Comparison of ENCODE assay signal across 23 mouse cellular contexts in genomic region chr14:14799861-14800260, GRCm38 (mm10). TPM values are rescaled to one million over a fixed set of nuclear protein-coding genes. Genes with fewer than 3 reads are reported as not detected.
"Had no signal": no experiment of that assay in that cellular context is flagged by ENCODE, and none has a peak within 500 bp of the region (broad histone marks: within the 10 kb centered on the region; RNA-seq: fewer than 3 reads in every experiment).

No protein-coding gene starts in this region.

- H3K36me3 ChIP-seq: liver, embryonic 12.5 days; liver, embryonic 15.5 days; stomach, embryonic 15.5 days had no signal

- H3K27me3 ChIP-seq: limb, embryonic 12.5 days; limb, embryonic 15.5 days; liver, embryonic 12.5 days; liver, embryonic 15.5 days; megakaryocyte, embryonic 14.5 days; neural tube, embryonic 12.5 days; neural tube, embryonic 15.5 days; stomach, embryonic 15.5 days had no signal

- H3K27ac ChIP-seq: limb, embryonic 12.5 days; limb, embryonic 15.5 days; liver, embryonic 12.5 days; liver, embryonic 15.5 days; midbrain, embryonic 10.5 days; neural tube, embryonic 12.5 days; neural tube, embryonic 15.5 days; stomach, embryonic 15.5 days had no signal

- ATAC-seq: intestine, embryonic 16.5 days; liver, embryonic 12.5 days had no signal

- H3K4me3 ChIP-seq: limb, embryonic 12.5 days; limb, embryonic 15.5 days; liver, embryonic 12.5 days; liver, embryonic 15.5 days; megakaryocyte, embryonic 14.5 days; midbrain, embryonic 10.5 days; neural tube, embryonic 12.5 days; neural tube, embryonic 15.5 days; stomach, embryonic 15.5 days had no signal

- H3K9ac ChIP-seq: limb, embryonic 12.5 days; limb, embryonic 15.5 days; liver, embryonic 12.5 days; liver, embryonic 15.5 days; neural tube, embryonic 12.5 days; neural tube, embryonic 15.5 days; stomach, embryonic 15.5 days had no signal

- DNase-seq: kidney, adult 18-20 months; kidney, adult 9 months; kidney, postnatal 14 days; kidney, postnatal 4 days; left cerebral cortex, postnatal 4 days; lung, adult 2 months; midbrain, embryonic 14.5 days; retina, postnatal 1 day; right cerebral cortex, postnatal 25 days; spleen, adult 18-20 months; thymus, postnatal 25 days had no signal

- H3K4me1 ChIP-seq: limb, embryonic 12.5 days; limb, embryonic 15.5 days; liver, embryonic 12.5 days; liver, embryonic 15.5 days; neural tube, embryonic 12.5 days; neural tube, embryonic 15.5 days; stomach, embryonic 15.5 days had no signal

- H3K4me2 ChIP-seq: limb, embryonic 12.5 days; limb, embryonic 15.5 days; liver, embryonic 12.5 days; liver, embryonic 15.5 days; neural tube, embryonic 12.5 days; neural tube, embryonic 15.5 days; stomach, embryonic 15.5 days had no signal

- H3K9me3 ChIP-seq: limb, embryonic 12.5 days; limb, embryonic 15.5 days; liver, embryonic 12.5 days; liver, embryonic 15.5 days; megakaryocyte, embryonic 14.5 days; midbrain, embryonic 10.5 days; neural tube, embryonic 12.5 days; neural tube, embryonic 15.5 days; stomach, embryonic 15.5 days had no signal

RNA-seq across cellular contexts. Expression of gene Nek10, which starts 3.4 kb away (rescaled TPM):
- polyA plus RNA-seq: intestine, embryonic 16.5 days; kidney, embryonic 16.5 days; limb, embryonic 12.5 days; liver, embryonic 12.5 days; midbrain, embryonic 10.5 days; neural tube, embryonic 12.5 days; thymus, postnatal 0 days had no signal
